Mouse (Mus musculus) common myeloid progenitor, adult 5-6 weeks (primary cell): ENCODE results near the gene Ttc13. TPM values are rescaled to one million over a fixed set of nuclear protein-coding genes. Genes with fewer than 3 reads are reported as not detected.

Source experiments
- total RNA-seq: library from RNA; stranded (forward); fragments of 200-1000, 187-1606 nt; gene quantifications from 2 replicates; pipeline ENCODE4 v1.2.3, GENCODE M21; 2017

Ttc13 gene
- total RNA-seq, 1 experiment from 2014 or later: 50.6 TPM

Other genes with a start within 250 kb of the Ttc13 start
- 14.6 and 24.1 TPM in 2 replicates for gene Cog2, start 201.2 kb downstream of the Ttc13 start, total RNA-seq
- 0.27 TPM in 1 of 2 replicates, not detected in the other for gene Agt, start 152.3 kb downstream of the Ttc13 start, total RNA-seq
- not detected in 2 replicates for gene Capn9, start 145.9 kb downstream of the Ttc13 start, total RNA-seq
- gene 2310022B05Rik, start 58.6 kb downstream of the Ttc13 start, total RNA-seq: 3.3 and 5.4 TPM in 2 replicates
- 3.3 and 5.5 TPM in 2 replicates for gene Arv1, start 156 bp upstream of the Ttc13 start, total RNA-seq
- gene Fam89a, start 29.8 kb upstream of the Ttc13 start, total RNA-seq: not detected in 2 replicates
- gene Trim67, start 71.1 kb upstream of the Ttc13 start, total RNA-seq: not detected in 2 replicates
- gene Gnpat, start 141.1 kb upstream of the Ttc13 start, total RNA-seq: 69.3 and 90.7 TPM in 2 replicates
- 69.2 and 77.3 TPM in 2 replicates for gene 2810004N23Rik, start 141.1 kb upstream of the Ttc13 start, total RNA-seq
- 15.2 and 16.2 TPM in 2 replicates for gene Exoc8, start 175.7 kb upstream of the Ttc13 start, total RNA-seq
- 25.7 and 26.8 TPM in 2 replicates for gene Sprtn, start 175.9 kb upstream of the Ttc13 start, total RNA-seq
- 19.4 and 24.8 TPM in 2 replicates for gene Egln1, start 227.3 kb upstream of the Ttc13 start, total RNA-seq